Mouse (Mus musculus): ENCODE measurements at regions not wholly inside any gene's neighbourhood (a gene's known extent, or its start where the extent isn't known, plus 50 kb on each side); places are given as distances from the start of the nearest gene placed in this dataset.
A peak's percentile ranks its signal among the peaks of the same experiment; 100 is the strongest.

DNA sequence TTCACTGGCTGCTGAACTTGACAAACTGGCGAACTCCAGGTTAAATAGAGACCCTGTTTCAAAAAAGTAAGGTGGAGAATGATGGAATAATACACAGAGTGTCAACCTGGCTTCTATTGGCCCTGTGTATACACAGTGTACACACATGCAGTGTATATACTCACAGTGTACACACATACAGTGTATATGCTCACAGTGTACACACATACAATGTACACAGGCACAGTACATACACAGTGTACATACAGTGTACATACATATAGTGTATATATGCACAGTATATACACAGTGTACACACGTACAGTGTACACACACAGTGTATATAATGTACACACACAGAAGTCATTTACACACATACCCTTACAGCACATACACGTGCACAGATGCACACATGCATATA is 52.4 kb upstream of the Aldh1b1 start:
- no peak for DNase-seq (ENCODE audit: low spot score)

DNA sequence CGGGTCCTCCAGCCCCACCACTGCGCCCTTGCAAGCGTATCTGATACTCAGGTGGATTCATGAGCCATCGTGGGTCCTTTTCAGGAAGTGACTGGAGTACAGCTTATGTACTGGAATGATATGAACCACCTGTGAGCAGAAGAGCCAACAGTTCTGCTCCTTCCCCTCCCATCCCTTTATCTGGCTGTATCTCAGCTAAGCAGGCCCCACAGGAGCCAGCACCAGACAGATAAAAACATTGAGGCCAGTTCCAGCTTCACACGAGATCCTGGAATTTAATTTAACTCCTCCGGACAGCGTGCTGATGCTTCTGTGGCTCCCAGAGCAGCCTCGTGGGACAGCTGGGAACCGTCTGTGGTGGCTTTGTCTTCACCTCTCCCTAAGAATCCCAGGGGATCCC is 53.1 kb upstream of the Aldh1b1 start:
- no peak for DNase-seq (ENCODE audit: low spot score)

DNA sequence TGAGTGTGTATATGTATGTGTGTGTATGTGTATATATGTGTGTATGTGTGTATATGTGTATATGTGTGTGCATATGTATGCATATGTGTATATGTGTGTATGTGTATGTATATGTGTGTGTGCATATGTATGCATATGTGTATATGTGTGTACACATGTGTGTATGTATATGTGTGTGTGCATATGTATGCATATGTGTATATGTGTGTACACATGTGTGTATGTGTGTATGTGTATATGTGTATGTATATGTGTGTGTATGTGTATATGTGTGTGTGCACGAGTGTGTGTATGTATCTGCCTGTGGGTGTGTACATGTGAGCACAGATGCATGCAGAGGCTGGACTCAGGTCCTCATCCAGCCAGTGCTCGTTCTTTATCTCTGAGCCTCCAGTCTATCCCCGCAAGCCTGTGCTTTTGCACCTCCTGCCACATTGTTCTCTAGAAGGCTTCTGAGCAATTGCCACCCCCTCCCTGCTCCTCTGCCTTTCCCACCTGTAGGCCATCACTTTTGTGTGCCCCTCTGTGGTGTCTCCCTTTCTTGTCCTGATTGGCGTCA is 53.9 kb upstream of the Aldh1b1 start:
- no peak for DNase-seq (ENCODE audit: low spot score)

DNA sequence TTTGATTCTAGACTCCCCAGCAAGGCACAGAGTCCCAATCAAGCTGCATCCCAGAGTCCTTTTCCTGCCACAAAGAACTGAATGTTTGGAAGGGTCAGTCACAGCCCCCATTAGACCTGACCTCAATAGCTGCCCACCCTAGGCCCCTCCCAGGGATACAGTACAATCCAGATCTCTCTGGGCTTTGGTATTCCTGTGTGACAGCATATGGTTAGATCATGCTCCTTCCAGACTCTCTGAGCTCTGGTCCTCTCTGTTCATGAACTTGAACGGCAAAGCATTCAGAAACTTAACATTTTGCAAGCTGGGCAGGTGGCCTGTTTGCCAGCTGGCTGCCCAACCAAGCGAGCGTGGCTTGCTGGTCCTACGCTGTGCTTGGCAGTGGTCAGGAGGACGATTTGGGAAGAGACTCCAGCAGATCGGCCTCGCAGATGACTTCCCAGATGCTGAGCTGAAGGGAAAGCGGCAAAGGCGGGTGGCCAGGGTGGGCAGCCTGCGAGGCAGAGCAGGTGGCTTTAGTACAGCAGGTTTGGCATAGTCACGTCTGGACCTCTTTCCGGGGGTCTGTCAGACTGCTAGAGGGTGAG is 58.0 kb upstream of the Aldh1b1 start:
- DNase-seq (ENCODE audit: low spot score) = no peak

DNA sequence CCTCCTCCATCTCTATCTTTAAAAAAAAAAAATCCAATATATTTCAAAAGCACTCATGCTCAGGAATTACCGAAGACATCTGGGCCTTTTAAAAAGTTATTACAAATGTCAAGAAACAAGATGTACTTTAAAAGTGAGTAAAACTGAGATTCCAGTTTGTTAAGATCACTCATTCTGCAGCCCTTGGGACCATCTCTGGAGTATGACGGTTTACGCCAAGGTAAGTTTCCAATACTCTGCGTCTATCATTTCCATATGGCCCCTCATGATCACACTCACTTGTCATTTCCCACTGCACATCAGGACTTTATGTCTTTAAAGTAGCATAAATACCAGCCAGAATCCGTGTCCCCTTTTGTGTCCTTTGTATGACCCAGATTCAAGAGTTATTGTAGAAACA is 58.5 kb upstream of the Aldh1b1 start:
- DNase-seq (ENCODE audit: low spot score) = no peak

DNA sequence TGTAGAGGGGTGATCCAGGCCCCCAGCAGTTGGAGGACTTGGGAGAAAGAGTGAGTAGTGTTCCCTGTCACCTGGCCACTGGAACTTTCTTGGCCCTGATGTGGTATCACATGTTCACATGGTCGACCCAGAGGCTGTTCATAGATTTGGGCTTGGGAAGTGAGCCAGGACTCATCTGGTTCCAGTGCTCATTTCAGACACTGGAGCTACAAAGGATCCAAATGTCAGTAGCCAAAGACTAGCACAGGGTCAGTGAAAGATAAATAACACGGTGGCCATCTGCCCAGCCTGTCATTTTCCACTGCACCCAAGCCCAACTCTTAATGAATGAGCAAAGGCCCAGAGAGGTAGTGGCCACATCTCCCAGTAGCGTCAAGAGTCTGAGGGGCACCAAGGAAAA is 59.1 kb upstream of the Aldh1b1 start:
- peak; percentile 7 for DNase-seq (ENCODE audit: low spot score)

DNA sequence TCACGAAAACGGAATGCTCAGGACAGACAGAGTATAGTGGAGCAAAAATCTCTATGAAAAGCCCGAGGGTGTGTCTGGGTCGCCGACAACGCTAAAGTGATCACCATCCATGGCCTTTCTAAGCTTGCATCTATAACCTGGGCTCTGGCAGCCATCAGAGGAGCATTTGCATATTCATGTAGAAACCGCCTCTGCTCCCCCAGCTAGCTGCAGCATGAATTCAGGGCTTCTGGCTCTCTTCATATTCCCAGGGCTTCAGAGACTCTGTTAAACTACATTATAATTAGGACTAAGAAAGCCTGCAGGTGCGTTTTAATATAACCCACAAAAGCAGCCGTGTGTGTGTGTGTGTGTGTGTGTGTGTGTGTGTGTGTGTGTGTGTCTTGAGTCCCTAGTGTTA is 59.7 kb upstream of the Aldh1b1 start:
- no peak for DNase-seq (ENCODE audit: low spot score)

DNA sequence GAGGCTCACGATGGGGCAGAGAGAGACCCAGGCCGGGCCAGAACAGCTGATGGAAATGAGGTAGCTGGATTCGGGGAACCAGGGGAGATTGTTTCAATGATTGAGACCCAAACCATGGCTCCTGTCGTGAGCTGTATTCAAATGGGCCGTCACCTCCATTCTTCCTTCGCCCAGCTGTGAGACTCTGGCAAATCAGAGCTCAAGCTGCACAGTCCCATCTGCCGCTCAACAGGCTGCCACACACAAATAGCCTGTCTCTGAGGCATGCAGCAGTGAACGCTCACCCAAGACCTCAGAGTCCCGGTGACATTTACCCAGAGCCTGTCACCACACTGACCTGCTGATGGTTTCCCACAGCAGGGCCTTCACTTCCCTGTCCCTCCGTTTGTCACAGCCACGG is 60.1 kb upstream of the Aldh1b1 start:
- DNase-seq (ENCODE audit: low spot score) = no peak

DNA sequence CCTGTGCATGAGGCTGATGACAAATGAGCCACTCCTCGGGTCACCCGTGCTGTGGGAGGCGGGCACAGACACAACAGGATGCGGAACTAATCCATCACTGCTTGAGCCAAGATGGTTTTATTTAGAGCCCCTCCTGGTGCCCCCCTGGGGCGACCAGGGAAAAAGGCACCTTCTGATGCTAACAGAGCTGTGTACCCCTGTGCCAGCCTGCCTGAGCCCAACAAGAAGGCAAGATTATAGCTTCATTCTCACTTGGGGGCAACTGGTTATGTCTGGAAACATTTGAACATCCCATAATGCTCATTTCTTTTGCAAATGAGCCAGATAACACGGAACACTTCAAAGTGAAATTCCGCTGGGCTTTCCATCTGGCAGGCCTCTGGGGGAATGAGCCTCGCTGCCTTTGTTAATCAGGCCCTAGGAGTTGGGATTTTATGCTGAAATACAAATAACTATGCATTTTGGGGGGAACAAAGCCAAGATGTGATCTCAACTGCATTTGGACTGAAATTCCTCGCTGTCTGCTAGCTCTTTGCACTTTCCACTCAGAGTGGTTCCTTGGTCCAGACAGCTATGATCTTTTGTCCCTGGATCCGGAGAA is 62.5 kb upstream of the Aldh1b1 start:
- DNase-seq (ENCODE audit: low spot score) = no peak

DNA sequence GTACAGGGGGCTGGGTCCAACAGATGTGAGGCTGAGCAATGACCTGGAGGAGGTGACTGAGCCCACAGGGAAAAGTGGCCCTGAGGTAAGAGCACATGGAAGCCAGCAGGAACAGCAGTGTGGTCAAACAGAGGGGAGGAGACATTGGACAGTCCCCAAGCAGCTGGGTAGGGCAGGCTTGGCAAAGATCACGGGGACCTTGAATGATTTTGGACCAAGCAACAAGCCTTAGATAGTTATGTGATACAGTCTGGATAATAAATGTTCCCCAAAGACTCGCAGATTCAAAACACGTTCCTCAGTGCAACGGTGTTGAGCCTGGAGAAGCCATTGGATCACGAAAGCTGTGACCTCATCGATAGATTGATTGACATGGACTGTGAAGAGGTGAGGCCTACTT is 64.8 kb upstream of the Aldh1b1 start:
- DNase-seq (ENCODE audit: low spot score) = no peak

DNA sequence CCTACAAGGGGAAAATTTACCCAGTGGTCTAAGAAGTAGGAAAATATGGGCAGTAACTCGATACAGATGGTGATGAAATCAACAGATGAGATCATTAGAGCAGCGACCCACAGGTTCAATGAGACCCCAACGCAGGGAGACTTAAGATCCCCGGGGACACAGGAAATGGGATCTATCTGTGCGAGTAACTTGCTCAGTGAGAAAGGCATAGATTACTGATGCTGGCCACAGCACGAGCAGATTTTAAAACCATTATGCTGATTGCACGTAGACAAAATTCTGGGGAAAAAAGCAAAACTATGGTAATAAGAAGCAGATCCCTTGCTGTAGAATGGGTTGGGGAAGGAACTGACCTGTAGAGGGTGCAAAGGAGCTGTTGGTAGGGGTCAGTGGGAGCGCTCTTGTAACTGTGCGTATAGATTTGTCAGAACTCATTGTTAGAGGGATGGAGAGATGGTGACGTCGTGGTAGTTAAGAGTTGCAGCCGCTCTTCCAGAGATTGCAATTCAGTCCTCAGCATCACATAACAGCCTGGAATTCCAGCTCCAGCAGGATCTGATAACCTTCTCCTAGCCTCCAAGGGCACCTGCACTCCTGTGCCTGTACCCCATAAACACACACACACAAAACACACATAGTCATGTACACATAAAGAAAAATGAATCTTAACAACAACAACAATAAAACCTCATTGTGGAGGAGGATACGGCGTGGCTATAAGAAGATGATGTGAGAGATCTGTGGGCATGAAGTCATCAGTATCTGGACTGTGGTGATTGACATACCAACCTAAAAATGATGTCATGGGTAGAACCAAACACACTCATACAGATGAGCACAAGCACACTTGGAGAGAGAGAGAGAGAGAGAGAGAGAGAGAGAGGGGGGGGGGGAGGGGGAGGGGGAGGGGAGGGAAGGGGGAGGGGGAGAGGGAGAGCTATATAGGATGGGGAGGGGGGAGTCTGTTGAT is 67.7 kb upstream of the Aldh1b1 start:
- DNase-seq (ENCODE audit: low spot score) = no peak

DNA sequence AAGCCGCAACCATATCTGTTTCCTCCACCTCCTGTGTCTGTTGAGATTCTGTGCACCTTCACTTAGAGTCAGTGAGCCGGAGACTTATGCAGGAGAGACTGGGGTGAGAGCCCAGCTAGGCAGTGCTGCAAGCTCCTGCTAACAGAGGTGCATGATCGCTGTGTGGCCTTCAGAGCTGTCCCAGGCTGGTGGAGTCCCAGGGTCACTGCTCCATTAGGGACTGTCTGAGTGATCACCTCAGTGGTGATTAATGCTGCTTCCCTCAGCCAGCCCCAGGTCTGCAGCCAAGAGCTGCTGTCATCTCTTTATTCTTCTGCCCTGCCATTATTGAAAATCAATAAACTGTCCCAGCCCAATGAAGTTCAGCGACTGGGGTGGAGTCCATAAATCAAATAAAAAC is 69.0 kb upstream of the Aldh1b1 start:
- no peak for DNase-seq (ENCODE audit: low spot score)

DNA sequence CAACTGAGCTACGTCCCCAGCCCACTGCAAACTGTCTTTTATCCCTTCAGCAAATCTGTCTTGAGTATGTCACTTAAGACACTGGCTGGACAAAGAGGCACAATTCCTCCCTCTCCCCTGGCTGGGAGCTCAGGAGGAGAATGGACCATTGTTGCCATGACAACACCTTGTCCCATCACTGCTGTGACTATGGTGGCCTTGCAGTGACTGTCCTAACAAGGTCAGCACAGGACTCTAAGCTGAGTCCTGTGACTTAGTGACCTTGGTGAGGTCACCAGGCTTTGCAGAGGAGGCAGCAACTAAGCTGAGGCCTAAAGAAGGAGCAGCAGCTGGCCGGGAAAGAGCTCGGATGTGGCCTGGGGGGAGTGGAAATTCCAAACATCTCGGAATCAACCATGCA is 70.0 kb upstream of the Aldh1b1 start:
- no peak for DNase-seq (ENCODE audit: low spot score)

DNA sequence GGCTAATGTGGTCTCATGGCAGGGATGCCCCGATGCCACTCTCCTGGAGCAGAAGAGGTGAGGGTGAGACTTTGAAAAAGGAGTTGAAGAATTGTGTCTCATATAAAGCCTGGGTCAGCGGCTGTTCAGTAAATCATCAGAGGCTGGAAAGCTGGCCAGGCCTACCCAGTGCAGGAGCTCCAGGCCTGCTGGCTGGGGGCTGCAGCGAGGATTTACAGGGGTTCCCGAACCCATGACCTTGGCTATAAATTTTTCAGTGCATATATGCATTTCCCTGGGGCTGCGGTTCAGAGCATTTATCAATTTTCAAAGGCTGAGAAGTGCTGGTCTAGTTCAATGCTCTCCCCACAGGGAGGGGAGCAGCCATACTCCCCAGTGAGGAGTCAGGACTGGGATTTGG is 70.9 kb upstream of the Aldh1b1 start:
- no peak for DNase-seq (ENCODE audit: low spot score)

DNA sequence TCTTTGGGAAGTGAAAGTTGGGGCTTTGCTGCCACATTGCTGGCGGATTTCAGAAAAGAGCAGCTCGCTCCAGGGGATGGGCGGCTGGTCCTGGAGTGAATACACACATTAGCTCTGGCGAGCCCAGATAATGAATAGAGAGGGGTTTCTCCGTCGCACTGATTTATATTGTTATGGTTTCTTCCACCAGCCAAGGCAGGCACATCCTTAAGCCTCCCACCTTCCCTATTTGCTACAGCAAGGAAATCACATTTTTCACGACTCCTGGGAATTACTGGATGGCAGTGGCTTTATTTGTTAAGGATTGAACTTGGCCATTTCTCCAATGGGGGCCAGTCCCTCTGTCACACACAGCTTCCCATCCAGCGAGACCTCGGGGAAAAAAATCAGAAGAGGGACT is 71.3 kb upstream of the Aldh1b1 start:
- no peak for DNase-seq (ENCODE audit: low spot score)

DNA sequence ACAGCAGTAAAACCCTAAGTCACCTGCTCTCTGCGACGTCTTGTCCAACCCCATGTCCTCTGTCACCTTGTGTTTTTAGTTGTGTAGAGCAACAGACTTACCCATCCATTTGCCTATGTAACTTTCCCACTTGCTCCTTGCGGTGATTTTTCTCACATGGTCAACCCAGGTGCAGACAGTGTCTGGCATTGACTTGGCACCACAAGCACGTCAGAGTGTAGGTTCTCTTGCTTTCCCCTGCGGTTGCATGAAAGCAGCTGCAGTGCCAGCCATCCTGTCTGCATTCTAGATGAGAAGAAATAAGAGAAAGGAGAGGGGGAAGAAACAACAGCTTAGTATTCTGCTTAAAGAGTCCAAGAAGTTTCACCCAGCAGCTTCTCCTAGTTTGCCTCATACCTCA is 72.0 kb upstream of the Aldh1b1 start:
- no peak for DNase-seq (ENCODE audit: low spot score)

DNA sequence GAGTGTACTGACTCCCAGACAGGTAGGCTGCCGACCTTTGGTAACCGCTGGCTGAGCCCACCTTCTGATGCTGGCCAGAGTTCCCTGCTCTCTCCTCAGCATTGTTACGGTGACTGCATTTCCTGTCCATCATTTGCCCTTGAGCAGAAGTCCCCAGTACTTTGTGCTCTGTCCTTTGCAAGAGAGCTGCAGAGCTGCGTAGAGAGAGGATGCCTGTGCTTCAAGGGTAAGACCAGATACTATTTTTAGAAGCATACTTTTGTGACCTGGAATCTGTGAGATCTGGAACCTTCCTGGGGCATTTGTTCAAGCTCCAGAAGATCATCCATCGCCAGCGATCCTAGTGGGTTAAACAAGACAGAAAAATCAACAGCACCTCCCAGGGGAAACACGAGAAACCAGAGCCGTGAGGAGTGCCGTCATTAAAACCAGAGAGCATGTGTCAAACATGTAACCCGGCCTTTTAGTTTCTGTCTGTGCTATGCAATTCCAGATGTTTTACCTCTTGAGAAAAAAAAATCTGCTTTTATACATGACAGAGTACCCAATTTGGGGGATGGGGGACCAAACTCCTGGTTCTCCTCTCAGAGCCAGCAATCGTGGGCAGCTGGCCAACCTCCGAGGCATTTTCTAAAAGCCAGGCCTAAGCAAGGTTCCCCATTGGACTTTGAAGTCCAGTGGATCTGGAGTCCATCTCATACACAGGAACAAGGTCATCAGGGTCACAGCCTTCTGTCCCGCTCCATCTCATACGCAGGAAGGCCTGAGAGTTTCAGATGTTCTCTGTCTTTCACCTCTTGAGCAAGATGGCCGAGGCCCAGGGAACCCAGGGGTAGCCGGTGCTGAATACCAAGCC is 73.5 kb upstream of the Aldh1b1 start:
- DNase-seq (ENCODE audit: low spot score) = no peak

DNA sequence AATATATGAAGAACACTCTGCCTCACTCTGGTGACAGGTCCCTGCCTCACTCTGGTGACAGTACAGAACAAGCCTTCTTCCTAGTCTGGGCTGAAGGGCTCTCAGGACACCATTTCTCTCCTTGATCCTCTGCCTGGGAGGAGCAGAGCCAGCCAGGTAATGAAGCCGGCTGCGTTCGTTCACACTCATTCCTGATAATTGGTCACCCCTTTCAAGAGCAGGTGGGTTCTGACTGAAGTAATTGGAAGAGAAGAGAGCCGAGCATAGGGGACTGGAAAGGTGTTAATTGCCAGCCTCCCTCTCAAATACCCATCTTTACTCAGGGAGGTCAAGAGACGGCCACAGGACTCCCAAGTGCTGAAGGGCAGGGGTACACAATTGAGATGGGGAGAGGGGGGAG is 78.5 kb upstream of the Aldh1b1 start:
- no peak for DNase-seq (ENCODE audit: low spot score)

DNA sequence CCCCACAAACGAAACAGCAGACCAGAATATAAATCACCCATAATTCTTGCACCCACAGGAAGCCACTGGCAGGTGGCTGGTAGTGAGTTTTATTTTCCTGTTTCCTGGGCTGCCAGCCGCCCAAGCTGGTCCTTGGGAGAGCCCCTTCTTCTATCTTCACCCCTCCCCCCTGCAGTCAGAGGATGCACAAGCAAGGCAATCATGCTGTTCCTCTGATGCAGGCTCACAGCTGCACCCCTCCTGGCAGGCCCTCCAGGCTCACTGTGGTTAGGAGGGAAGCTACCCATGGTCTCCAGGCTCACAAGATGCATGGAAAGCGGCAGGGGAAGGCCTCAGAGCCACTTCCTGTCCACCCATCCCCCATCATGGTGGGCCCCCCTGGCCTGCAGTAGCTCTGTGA is 79.3 kb upstream of the Aldh1b1 start:
- DNase-seq (ENCODE audit: low spot score) = no peak

DNA sequence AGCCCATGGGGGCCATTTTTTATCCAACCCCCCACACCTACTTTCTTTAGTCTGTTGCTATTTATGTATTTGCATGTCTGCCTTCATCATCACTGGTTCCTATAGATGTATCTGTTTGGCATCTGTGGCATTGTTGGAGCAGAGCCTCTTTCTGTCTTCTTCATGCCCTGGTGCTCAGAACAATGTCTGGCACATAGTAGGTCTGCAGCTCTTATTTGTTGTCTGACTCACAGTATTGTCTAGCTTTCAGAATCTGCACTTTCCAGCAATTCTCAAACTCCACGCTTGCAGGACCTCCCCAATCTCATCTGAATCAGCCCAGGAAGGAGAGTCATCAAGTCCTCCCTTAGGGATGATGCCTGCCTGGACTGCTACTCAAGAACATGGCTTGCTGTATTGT is 82.9 kb upstream of the Aldh1b1 start:
- DNase-seq (ENCODE audit: low spot score) = no peak

DNA sequence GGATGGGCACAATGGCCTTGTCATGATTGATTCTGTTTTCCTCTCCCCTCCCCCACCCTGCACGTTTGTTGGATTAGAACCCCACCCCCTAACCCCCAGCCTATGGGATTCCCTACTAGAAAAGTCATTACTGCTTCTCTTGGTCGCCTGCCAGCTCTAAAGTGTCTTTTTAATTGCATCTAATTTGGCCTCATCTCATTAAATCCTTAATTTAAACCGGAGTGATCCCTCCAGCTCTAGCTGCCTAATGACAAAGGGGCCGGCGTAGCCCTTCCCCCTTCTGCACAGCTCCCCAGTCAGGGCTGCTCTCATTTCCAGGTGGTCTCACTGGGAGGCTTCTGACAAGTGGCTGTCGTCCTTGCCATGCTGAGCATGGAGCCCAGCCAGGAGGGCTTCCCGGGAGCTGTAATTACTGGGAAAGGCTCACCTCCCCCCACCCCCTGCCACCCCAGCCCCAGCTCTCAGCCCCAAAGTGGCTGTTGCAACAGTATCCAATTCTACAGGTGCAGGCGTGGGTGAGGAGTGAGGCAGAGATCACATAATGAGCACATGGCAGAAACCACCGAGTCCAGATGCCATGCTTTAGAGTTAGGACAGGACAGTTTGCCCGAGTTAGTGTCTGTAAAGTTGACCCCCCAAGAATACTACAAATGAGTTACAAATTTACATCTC is 84.8 kb upstream of the Aldh1b1 start:
- DNase-seq (ENCODE audit: low spot score) = no peak
